Mouse (Mus musculus) neural tube, embryonic 14.5 days (tissue): ENCODE measurements at regions not wholly inside any gene's neighbourhood (a gene's known extent, or its start where the extent isn't known, plus 50 kb on each side); places are given as distances from the start of the nearest gene placed in this dataset. TPM values are rescaled to one million over a fixed set of nuclear protein-coding genes. Genes with fewer than 3 reads are reported as not detected.

ENCODE experiments used
- ATAC-seq: fragments of 200-750 bp; cut with Nextera tagmentation; 2 replicates; pipeline ENCODE4 v1.8.0; 2017; ENCODE audit warnings: low read depth, mild to moderate bottlenecking, moderate TSS enrichment, moderate library complexity
- H3K27ac ChIP-seq: fragments of 300-500 bp; sonication (generic); 2 replicates; pipeline ENCODE4 v1.5.1; 2014; ENCODE audit warnings: low read depth, mild to moderate bottlenecking, control low read depth, low read length, moderate library complexity, mixed read lengths
- H3K27me3 ChIP-seq: fragments of 300-500 bp; sonication (generic); 2 replicates; pipeline ENCODE4 v1.6.1; 2014; ENCODE audit warnings: low read length; ENCODE audit not compliant: control insufficient read depth, insufficient read depth
- H3K36me3 ChIP-seq: fragments of 300-500 bp; sonication (generic); 2 replicates; pipeline ENCODE4 v1.6.1; 2014; ENCODE audit warnings: low read length, mixed read lengths; ENCODE audit not compliant: control insufficient read depth, insufficient read depth
- H3K4me1 ChIP-seq: fragments of 300-500 bp; sonication (generic); 2 replicates; pipeline ENCODE4 v1.6.1; 2014; ENCODE audit warnings: low read length; ENCODE audit not compliant: control insufficient read depth, insufficient read depth
- H3K4me2 ChIP-seq: fragments of 300-500 bp; sonication (generic); 2 replicates; pipeline ENCODE4 v1.6.1; 2014; ENCODE audit warnings: mild to moderate bottlenecking, low read depth, low read length, control low read depth
- H3K4me3 ChIP-seq: fragments of 300-500 bp; sonication (generic); 2 replicates; pipeline ENCODE4 v1.5.1; 2014; ENCODE audit warnings: low read depth, low read length, control low read depth, mixed read lengths
- H3K9ac ChIP-seq: fragments of 300-500 bp; sonication (generic); replicated peaks from 2 replicates; pipeline ENCODE4 v1.6.1; 2014; ENCODE audit warnings: low read depth, mild to moderate bottlenecking, control low read depth, low read length, mixed read lengths
- H3K9me3 ChIP-seq: fragments of 300-500 bp; sonication (generic); 2 replicates; pipeline ENCODE4 v1.6.1; 2016; ENCODE audit warnings: low read length; ENCODE audit not compliant: control insufficient read depth
- microRNA-seq: library from miRNA; unstranded; fragments of <30 nt; microRNA quantifications from one replicate; pipeline ENCODE4, GENCODE M21; 2016

- Histone ChIP-seq H3K36me3 (no peaks in the 10 kb centered on the region), H3K9ac (no peak overlapping the region), H3K27me3 (no peaks in the 10 kb centered on the region), H3K4me1 (no peaks in the 10 kb centered on the region), H3K27ac (no peak overlapping the region), H3K4me3 (no peak overlapping the region), H3K4me2 (no peak overlapping the region), H3K9me3 (no peaks in the 10 kb centered on the region)
- no peak for ATAC-seq
Measured at GRCm38 (mm10) chr17:82080301-82080700, 342.1 kb upstream of the Slc8a1 start.

Small RNAs in the stretch of these regions (microRNA-seq; reads per million reads assigned to microRNA genes)
- gene Gm23400 (not detected), gene Gm27359 (not detected)
